Mouse (Mus musculus) C2C12 (cell line): Measurements from ENCODE around the gene Timm10. TPM values are rescaled to one million over a fixed set of nuclear protein-coding genes. Genes with fewer than 3 reads are reported as not detected.

Source experiments
- H3K27me3 ChIP-seq: one replicate; pipeline ENCODE4 v1.6.1; 2011; ENCODE audit not compliant: control insufficient read depth, insufficient read depth, insufficient read length
- H3K36me3 ChIP-seq: one replicate; pipeline ENCODE4 v1.6.1; 2011; ENCODE audit not compliant: control insufficient read depth, insufficient read depth
- H3K4me3 ChIP-seq: one replicate; pipeline ENCODE4 v1.5.1; 2011; ENCODE audit warnings: mild to moderate bottlenecking, control low read depth; ENCODE audit not compliant: poor library complexity, insufficient read depth, severe bottlenecking
- H3K79me2 ChIP-seq: one replicate; pipeline ENCODE4 v1.6.1; 2011; ENCODE audit not compliant: control insufficient read depth, insufficient read depth
- H3K79me3 ChIP-seq: one replicate; pipeline ENCODE4 v1.6.1; 2011; ENCODE audit warnings: low read depth, control low read depth
- H3ac ChIP-seq: one replicate; pipeline ENCODE3; 2011; ENCODE audit warnings: low read depth; ENCODE audit not compliant: control insufficient read depth, insufficient read length
- CEBPB ChIP-seq: IDR thresholded peaks from one replicate; pipeline ENCODE4 v1.6.1; 2011; ENCODE audit warnings: low read depth, mild to moderate bottlenecking, control low read depth, moderate library complexity
- CTCF ChIP-seq: IDR thresholded peaks from one replicate; pipeline ENCODE4 v1.5.1; 2011; ENCODE audit not compliant: control insufficient read depth, insufficient read depth, insufficient read length
- FOSL1 ChIP-seq: IDR thresholded peaks from one replicate; pipeline ENCODE4 v1.8.0; 2011; ENCODE audit warnings: mild to moderate bottlenecking, low read length; ENCODE audit not compliant: poor library complexity, insufficient read depth, severe bottlenecking
- MAX ChIP-seq: IDR thresholded peaks from one replicate; pipeline ENCODE4 v1.6.1; 2011; ENCODE audit warnings: mild to moderate bottlenecking, control low read depth
- MYOD1 ChIP-seq: IDR thresholded peaks from one replicate; pipeline ENCODE4 v1.6.1; 2011; ENCODE audit warnings: low read depth; ENCODE audit not compliant: control insufficient read depth, insufficient read length
- MYOG ChIP-seq: IDR thresholded peaks from one replicate; pipeline ENCODE4 v1.6.1; 2011; ENCODE audit not compliant: control insufficient read depth, insufficient read length; ENCODE audit errors: extremely low read depth
- USF1 ChIP-seq: IDR thresholded peaks from one replicate; pipeline ENCODE4 v1.6.1; 2011; ENCODE audit warnings: low read depth, mild to moderate bottlenecking, control low read depth, moderate library complexity
- long read RNA-seq, 2 experiments: library from polyadenylated mRNA; unstranded; transcript quantifications; one replicate each; pipeline ENCODE4 v2.0.0; 2019 to 2020
- polyA plus RNA-seq: library from polyadenylated mRNA; unstranded; fragments of >200 nt; fragmentation: generic; extraction: Trizol; gene quantifications from one replicate; pipeline ENCODE4 v1.2.1, GENCODE M21; 2012; ENCODE audit warnings: missing spikeins

Gene Timm10
- polyA plus RNA-seq, result 108 TPM
- long read RNA-seq, experiment 1, transcript Timm10-201 (3 exons, 690 nt), result major isoform, 11 of 13 reads
- long read RNA-seq, experiment 1, partial matches to known transcripts, result 1 of 13 reads
- long read RNA-seq, experiment 1, other reads (novel, unspliced or antisense), result 1 of 13 reads
- long read RNA-seq, experiment 2, transcript Timm10-201 (3 exons, 690 nt), result major isoform, 5 of 5 reads
- long read RNA-seq, experiment 2, partial matches to known transcripts, result 0 of 5 reads
- long read RNA-seq, experiment 2, other reads (novel, unspliced or antisense), result 0 of 5 reads

- Histone ChIP-seq H3K79me2 (peaks cover 31% of the 10 kb centered on the region), H3K27me3 (no peaks in the 10 kb centered on the region), H3K4me3 (peak within 1 kb of the TSS; percentile 98), H3K79me3 (peaks cover 23% of the 10 kb centered on the region), H3K36me3 (peaks cover 30% of the 10 kb centered on the region), H3ac (peak within 1 kb of the TSS; percentile 90)
- no peak for TF ChIP-seq MYOD1
- TF ChIP-seq FOSL1, result no peak
- no peak for TF ChIP-seq MYOG
- peak; percentile 72 for TF ChIP-seq USF1
- TF ChIP-seq CEBPB, result no peak
- TF ChIP-seq MAX, result peak; percentile 99
Observed at GRCm38 (mm10) chr2:84826488-84827282, at the start of gene Timm10. TSS of gene Timm10 (plus strand) at chr2:84826997.

- Histone ChIP-seq H3K79me3 (no peaks in the 10 kb centered on the region), H3K4me3 (no peak overlapping the region), H3K36me3 (no peaks in the 10 kb centered on the region), H3K27me3 (no peaks in the 10 kb centered on the region), H3ac (no peak overlapping the region), H3K79me2 (no peaks in the 10 kb centered on the region)
- TF ChIP-seq FOSL1, result no peak
- no peak for TF ChIP-seq USF1
- no peak for TF ChIP-seq MYOG
- no peak for TF ChIP-seq CEBPB
Observed at GRCm38 (mm10) chr2:84777706-84778105, 49.1 kb upstream of the Timm10 start.

- Histone ChIP-seq H3ac (no peak overlapping the region), H3K79me3 (no peaks in the 10 kb centered on the region)
- TF ChIP-seq MYOD1 (no peak), MYOG (no peak), FOSL1 (no peak), USF1 (no peak), CEBPB (no peak), MAX (no peak), CTCF (no peak)
Observed at GRCm38 (mm10) chr2:84779210-84779609, 47.6 kb upstream of the Timm10 start.

GRCm38 (mm10) chr2:84783315-84783714 is 43.5 kb upstream of the Timm10 start:
- no peak overlapping the region for H3K4me3 ChIP-seq
- no peak overlapping the region for H3ac ChIP-seq
- H3K36me3 ChIP-seq, result no peaks in the 10 kb centered on the region
- no peaks in the 10 kb centered on the region for H3K27me3 ChIP-seq
- no peaks in the 10 kb centered on the region for H3K79me2 ChIP-seq
- no peak for TF ChIP-seq MAX
- no peak for TF ChIP-seq MYOG
- no peak for TF ChIP-seq USF1
- TF ChIP-seq CEBPB, result no peak
- TF ChIP-seq MYOD1, result no peak
- TF ChIP-seq CTCF, result no peak
- TF ChIP-seq FOSL1, result no peak
- no peaks in the 10 kb centered on the region for H3K79me3 ChIP-seq

More at GRCm38 (mm10) chr2:84779210-84779609, 47.6 kb upstream of the Timm10 start:
- no peaks in the 10 kb centered on the region for H3K79me2 ChIP-seq
- H3K36me3 ChIP-seq, result no peaks in the 10 kb centered on the region
- H3K27me3 ChIP-seq, result no peaks in the 10 kb centered on the region
- no peak overlapping the region for H3K4me3 ChIP-seq

- TF ChIP-seq MYOD1 (no peak), FOSL1 (no peak), MYOG (no peak), USF1 (peak; percentile 53)
- no peak overlapping the region for H3ac ChIP-seq
- no peaks in the 10 kb centered on the region for H3K79me3 ChIP-seq
- H3K36me3 ChIP-seq, result no peaks in the 10 kb centered on the region
- no peaks in the 10 kb centered on the region for H3K27me3 ChIP-seq
- H3K4me3 ChIP-seq, result no peak overlapping the region
- H3K79me2 ChIP-seq, result no peaks in the 10 kb centered on the region
Observed at GRCm38 (mm10) chr2:84783840-84784566, 42.8 kb upstream of the Timm10 start.
